Mouse (Mus musculus) intestine, embryonic 16.5 days (tissue): ENCODE measurements around the gene Fam53b. TPM values are rescaled to one million over a fixed set of nuclear protein-coding genes. Genes with fewer than 3 reads are reported as not detected.
A peak's percentile ranks its signal among the peaks of the same experiment; 100 is the strongest.

Experiments
- ATAC-seq: fragments of 200-750 bp; cut with Nextera tagmentation; 2 replicates; pipeline ENCODE4 v1.8.0; 2017; ENCODE audit warnings: moderate TSS enrichment, moderate library complexity
- H3K27ac ChIP-seq: fragments of 300-500 bp; sonication (generic); 2 replicates; pipeline ENCODE4 v1.5.1; 2014; ENCODE audit warnings: mild to moderate bottlenecking, low read length
- H3K27me3 ChIP-seq: fragments of 300-500 bp; sonication (generic); replicated peaks from 2 replicates; pipeline ENCODE4 v1.6.1; 2014; ENCODE audit warnings: low read length, control low read depth, mixed read lengths; ENCODE audit not compliant: control insufficient read depth, insufficient read depth
- H3K36me3 ChIP-seq: fragments of 300-500 bp; sonication (generic); 2 replicates; pipeline ENCODE4 v1.6.1; 2014; ENCODE audit warnings: low read length, control low read depth; ENCODE audit not compliant: control insufficient read depth, insufficient read depth
- H3K4me1 ChIP-seq: fragments of 300-500 bp; sonication (generic); 2 replicates; pipeline ENCODE4 v1.6.1; 2014; ENCODE audit warnings: low read length, control low read depth, mixed read lengths; ENCODE audit not compliant: control insufficient read depth, insufficient read depth
- H3K4me2 ChIP-seq: fragments of 300-500 bp; sonication (generic); 2 replicates; pipeline ENCODE4 v1.6.1; 2014; ENCODE audit warnings: low read depth, low read length, control low read depth
- H3K4me3 ChIP-seq: fragments of 300-500 bp; sonication (generic); 2 replicates; pipeline ENCODE4 v1.5.1; 2014; ENCODE audit warnings: mild to moderate bottlenecking, low read length
- H3K9ac ChIP-seq: fragments of 300-500 bp; sonication (generic); 2 replicates; pipeline ENCODE4 v1.6.1; 2014; ENCODE audit warnings: low read depth, low read length
- H3K9me3 ChIP-seq: fragments of 300-500 bp; sonication (generic); 2 replicates; pipeline ENCODE4 v1.6.1; 2016; ENCODE audit warnings: low read length, control low read depth; ENCODE audit not compliant: control insufficient read depth
- WGBS: fragments of 180-500 bp; shearing (Covaris S2); extraction: QIAGEN DNeasy Blood & Tissue Kit; methylation state at CpG from one replicate; pipeline ENCODE4 v1.1.7; 2014; 5-methylcytosine and 5-hydroxymethylcytosine counted together
- polyA plus RNA-seq: library from polyadenylated mRNA; unstranded; fragments of >200 nt; fragmentation: Nextera tagmentation; extraction: Ambion mirVana; gene quantifications from 2 replicates; pipeline ENCODE4 v1.2.1, GENCODE M21; 2015

Fam53b gene
- polyA plus RNA-seq, 1 experiment from 2014 or later = 22.2 TPM

DNA sequence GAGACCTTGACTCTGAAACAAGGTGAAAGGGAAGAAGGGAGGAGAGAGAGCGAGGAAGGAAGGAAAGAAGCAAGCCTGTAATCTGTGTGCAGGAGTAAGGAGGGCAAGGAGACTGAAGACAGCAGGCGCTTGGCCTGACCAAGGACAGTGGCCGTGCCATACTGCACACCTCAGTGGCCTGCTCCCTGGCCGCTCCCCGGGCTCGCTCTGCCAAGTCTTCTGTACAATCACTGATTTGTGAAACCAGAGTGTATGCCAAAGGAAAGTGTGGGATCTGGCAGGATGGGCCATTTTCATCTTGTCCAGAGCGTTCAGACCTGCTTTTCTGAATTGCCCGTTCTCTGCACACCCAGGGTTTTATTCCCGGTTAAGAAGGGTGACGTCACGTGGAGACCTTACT is 132.4 kb downstream of the Fam53b start:
- no peak for ATAC-seq
- no peak overlapping the region for H3K9ac ChIP-seq
- no peak overlapping the region for H3K4me3 ChIP-seq
- no peaks in the 10 kb centered on the region for H3K36me3 ChIP-seq
- no peaks in the 10 kb centered on the region for H3K9me3 ChIP-seq
- no peaks in the 10 kb centered on the region for H3K27me3 ChIP-seq
- H3K4me2 ChIP-seq = no peak overlapping the region
- 86% methylated on average over 11 of the region's 11 CpGs for WGBS
- H3K27ac ChIP-seq = no peak overlapping the region
- no peaks in the 10 kb centered on the region for H3K4me1 ChIP-seq

DNA sequence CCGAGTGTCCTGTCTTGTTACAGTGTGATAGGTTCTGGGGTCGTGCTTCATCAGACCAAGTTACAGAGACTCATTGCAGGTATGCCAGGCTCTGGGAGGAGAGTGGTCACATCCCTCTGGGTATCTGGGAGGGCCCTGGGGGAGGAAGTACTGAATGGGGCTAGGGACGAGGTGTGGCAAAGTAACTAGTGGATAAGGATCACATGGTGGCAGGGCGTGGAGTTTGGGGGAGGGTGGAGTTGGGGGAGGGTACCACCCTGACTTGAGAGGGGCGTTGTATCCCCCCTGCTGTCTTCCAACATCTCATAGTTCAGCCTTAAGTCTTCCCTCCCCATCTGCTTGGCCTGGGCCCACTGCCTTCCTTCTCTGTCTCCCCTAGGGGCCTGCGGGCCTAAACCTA is 134.1 kb downstream of the Fam53b start:
- no peak overlapping the region for H3K4me3 ChIP-seq
- no peak for ATAC-seq
- H3K9ac ChIP-seq = no peak overlapping the region

DNA sequence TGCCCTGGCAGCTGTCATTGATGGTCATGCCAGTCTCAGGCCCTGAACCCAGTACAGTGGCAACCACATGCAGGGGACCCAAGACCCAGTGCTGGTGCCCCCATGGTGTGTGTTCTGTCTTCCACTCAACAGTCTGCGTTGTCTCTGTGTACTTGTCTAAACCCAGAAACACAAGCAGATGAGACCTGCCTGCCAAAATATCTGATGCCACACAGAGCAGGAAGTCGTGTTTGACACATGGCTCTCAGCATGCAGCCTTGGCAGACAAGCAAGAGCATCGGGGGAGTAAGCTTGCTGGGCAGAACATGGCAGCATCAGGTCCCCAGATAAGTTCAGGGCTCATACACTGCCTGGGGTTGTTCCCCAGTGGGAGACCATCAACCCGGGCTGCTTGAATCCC is 134.6 kb downstream of the Fam53b start:
- 70% methylated on average over 4 of the region's 4 CpGs for WGBS
- H3K36me3 ChIP-seq = no peaks in the 10 kb centered on the region
- H3K4me2 ChIP-seq = no peak overlapping the region
- no peak for ATAC-seq
- H3K4me1 ChIP-seq = peaks cover 4% of the 10 kb centered on the region; the same call in 1 of the 2 replicates
- H3K27me3 ChIP-seq = no peaks in the 10 kb centered on the region
- H3K27ac ChIP-seq = no peak overlapping the region
- no peak overlapping the region for H3K4me3 ChIP-seq
- no peaks in the 10 kb centered on the region for H3K9me3 ChIP-seq
- no peak overlapping the region for H3K9ac ChIP-seq

More for the DNA sequence above, 134.1 kb downstream of the Fam53b start:
- 64% methylated on average over 6 of the region's 6 CpGs for WGBS
- no peak overlapping the region for H3K4me2 ChIP-seq
- no peak overlapping the region for H3K27ac ChIP-seq
- H3K9me3 ChIP-seq = no peaks in the 10 kb centered on the region
- H3K36me3 ChIP-seq = no peaks in the 10 kb centered on the region
- H3K27me3 ChIP-seq = no peaks in the 10 kb centered on the region
- no peaks in the 10 kb centered on the region for H3K4me1 ChIP-seq

DNA sequence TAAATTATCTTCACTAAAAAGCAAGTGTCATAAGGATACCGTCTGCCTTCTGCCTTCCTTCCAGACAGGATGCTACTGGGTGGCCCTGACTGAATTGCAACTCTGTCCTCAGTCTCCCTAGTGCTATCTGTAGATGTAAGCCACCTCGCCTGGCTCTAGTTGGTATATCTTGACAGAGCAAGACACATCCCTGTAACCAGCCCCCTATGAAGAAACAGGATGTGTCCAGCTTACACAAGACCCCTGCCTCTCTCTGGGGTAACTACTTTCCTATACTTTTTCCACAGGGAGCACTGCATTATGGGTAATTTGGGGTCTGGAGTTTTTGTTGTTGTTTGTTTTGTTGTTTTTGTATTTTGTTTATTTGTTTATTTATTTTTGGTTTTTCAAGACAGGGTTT is 137.8 kb downstream of the Fam53b start:
- Histone ChIP-seq H3K4me2 (no peak overlapping the region), H3K9ac (no peak overlapping the region), H3K27me3 (no peaks in the 10 kb centered on the region), H3K36me3 (no peaks in the 10 kb centered on the region), H3K27ac (no peak overlapping the region), H3K4me3 (no peak overlapping the region), H3K4me1 (peaks cover 15% of the 10 kb centered on the region), H3K9me3 (no peaks in the 10 kb centered on the region)
- 76% methylated on average over 2 of the region's 2 CpGs for WGBS
- ATAC-seq = no peak

DNA sequence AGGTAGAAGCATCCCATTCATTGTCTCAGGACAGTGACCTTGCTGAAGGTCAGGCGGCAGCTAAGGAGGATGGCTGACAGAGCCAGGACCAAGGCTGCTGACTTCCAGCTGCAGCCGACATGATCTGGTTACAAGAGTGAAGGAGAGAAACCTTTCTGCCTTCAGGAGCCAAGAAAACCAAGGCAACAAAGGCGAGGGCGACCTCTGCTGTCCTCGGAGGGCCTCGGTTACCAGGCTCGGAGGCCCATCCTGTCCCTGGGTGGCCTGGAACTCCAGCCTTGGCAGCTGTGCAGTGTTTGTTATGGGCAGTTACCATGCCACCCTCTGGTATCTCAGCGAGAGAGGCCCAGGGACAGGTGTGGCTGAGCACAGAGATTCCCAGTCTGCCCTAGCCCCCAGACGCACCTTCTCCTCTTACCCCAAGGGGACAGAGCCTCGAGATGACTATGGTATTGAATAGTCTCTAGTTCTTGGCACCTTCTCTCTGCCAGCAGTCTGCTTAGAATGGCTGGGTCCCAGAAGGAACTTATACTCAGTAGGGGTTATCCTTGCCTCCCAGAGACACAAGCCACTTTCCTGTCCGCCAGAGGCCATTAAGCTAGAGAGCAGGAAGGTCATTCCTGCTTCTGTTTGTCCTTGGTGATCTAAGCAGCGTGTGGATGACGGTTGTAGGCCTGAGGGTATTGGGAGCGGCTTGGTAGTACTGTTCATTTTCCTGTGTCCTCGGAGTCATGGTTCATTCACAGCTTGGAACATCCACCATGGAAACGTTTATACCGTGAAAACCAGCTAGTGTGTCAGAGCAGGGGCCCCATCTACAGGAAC is 139.5 kb downstream of the Fam53b start:
- H3K9ac ChIP-seq = no peak overlapping the region
- peak; percentile 82 for ATAC-seq
- H3K9me3 ChIP-seq = no peaks in the 10 kb centered on the region
- H3K27me3 ChIP-seq = no peaks in the 10 kb centered on the region
- H3K27ac ChIP-seq = peak overlapping the region; percentile 46; the same call in 1 of the 2 replicates
- WGBS = 50% methylated on average over 17 of the region's 17 CpGs
- H3K4me3 ChIP-seq = no peak overlapping the region
- no peaks in the 10 kb centered on the region for H3K36me3 ChIP-seq
- no peak overlapping the region for H3K4me2 ChIP-seq
- peaks cover 19% of the 10 kb centered on the region for H3K4me1 ChIP-seq

DNA sequence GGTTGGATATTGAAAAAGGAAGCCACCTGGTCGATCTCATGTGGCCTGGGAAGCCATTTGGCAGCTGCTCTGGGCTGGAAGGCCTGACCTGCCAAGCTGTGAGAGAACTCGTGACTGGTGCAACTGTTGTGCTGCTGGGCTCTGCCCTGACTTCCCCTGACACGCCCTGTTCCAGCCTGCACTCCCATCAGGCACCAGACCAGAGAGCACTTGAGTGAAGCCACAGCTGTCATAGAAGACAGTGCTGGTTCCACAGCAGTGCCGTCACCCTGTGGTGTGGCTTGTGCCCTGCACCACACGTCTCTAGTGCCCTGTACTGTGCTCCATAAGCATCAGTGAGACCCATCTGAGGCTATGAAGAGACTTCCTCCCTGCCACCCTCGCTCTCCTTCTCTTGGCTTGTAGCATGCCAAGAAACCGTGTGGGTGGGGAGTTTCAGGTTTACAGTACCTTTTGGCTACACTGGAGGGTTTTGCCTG is 141.2 kb downstream of the Fam53b start:
- peak; percentile 70 for ATAC-seq
- H3K27me3 ChIP-seq = no peaks in the 10 kb centered on the region
- no peak overlapping the region for H3K4me3 ChIP-seq
- 63% methylated on average over 7 of the region's 7 CpGs for WGBS
- H3K27ac ChIP-seq = peak overlapping the region; percentile 43
- peaks cover 19% of the 10 kb centered on the region for H3K4me1 ChIP-seq
- no peaks in the 10 kb centered on the region for H3K36me3 ChIP-seq
- no peaks in the 10 kb centered on the region for H3K9me3 ChIP-seq
- H3K9ac ChIP-seq = no peak overlapping the region
- no peak overlapping the region for H3K4me2 ChIP-seq

DNA sequence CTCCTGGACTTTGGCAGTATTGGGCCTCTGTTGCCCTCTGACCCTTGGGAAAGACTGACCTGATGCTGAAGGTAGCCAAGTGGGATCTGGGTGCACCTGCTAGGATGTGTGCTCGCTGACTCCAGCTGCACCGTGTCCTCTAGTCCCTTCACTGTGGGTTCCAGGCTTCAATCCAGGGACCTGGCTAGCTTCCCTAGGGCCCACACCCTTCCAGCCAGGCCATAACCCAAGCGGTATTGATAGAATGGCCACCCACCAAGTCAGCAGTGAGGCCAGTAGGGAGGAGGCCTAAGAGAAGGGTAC is 142.9 kb downstream of the Fam53b start:
- H3K4me2 ChIP-seq = no peak overlapping the region
- H3K4me1 ChIP-seq = peaks cover 19% of the 10 kb centered on the region
- no peak for ATAC-seq
- no peaks in the 10 kb centered on the region for H3K9me3 ChIP-seq
- no peak overlapping the region for H3K9ac ChIP-seq
- H3K27me3 ChIP-seq = no peaks in the 10 kb centered on the region
- 88% methylated on average over 3 of the region's 3 CpGs for WGBS
- no peak overlapping the region for H3K4me3 ChIP-seq
- H3K27ac ChIP-seq = no peak overlapping the region
- H3K36me3 ChIP-seq = no peaks in the 10 kb centered on the region

DNA sequence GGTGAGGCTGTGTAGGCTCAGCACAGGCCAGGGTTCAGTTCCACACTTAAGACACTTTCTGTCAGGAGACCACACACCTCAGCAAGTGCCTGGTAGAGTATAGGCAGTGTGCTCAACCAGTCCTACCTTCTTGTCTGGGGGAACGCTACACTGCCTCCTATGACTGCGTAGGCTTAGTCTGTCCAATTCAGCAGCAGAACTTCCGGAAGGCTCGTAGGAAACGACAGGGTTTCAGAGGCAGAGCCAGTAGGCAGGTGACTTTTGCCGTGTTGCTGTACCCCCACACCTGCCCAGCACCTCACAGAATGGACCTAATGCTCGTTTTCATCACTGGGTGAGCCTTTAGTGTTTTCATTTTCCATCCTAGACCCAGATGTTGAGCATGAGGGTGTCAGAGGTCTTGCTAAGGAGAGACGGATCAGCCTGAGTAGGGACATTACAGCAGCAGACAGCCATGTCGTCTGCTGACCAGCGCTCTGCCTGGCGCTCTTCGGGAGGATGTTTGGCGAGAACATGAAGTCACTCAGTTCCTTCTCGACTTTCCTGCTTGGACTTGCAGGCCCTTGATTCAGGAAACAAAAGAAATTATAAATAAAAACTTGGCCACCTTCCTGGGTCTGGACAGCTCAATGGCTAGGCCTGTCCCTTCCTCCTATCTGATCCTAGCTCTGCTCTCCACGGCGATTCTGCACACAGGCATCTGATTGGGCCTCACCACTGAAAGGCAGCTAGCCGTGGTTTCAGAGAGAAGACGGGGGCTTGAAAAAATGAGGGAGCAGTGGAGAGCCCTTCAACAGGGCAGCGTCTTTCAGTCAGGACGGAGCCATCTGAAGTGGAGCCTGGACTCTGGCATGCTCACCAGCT is 143.5 kb downstream of the Fam53b start:
- H3K27me3 ChIP-seq = no peaks in the 10 kb centered on the region
- no peak overlapping the region for H3K4me3 ChIP-seq
- ATAC-seq = no peak
- WGBS = 80% methylated on average over 20 of the region's 20 CpGs
- H3K27ac ChIP-seq = no peak overlapping the region
- no peak overlapping the region for H3K4me2 ChIP-seq
- H3K4me1 ChIP-seq = peaks cover 19% of the 10 kb centered on the region
- H3K9me3 ChIP-seq = no peaks in the 10 kb centered on the region
- no peak overlapping the region for H3K9ac ChIP-seq
- no peaks in the 10 kb centered on the region for H3K36me3 ChIP-seq

DNA sequence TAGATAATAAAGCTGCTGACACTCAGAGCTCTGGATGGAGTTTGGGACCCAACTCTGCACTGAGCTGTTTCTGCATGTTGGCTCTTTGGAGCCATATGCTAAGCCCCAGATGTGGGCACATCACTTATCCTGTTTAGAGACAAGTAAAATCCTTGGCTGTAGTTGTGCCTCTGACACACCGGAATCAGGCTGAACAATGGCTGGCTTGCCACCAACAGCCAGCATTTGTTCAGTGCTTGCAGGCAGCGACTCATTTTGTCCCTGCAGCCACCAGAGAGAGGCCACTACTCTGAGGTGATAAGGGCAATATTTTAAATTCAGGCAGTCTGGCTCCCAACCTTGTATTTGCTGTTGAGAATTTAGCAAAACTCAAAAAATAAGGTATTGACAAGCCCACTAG is 145.1 kb downstream of the Fam53b start:
- no peak overlapping the region for H3K9ac ChIP-seq
- H3K9me3 ChIP-seq = no peaks in the 10 kb centered on the region
- no peaks in the 10 kb centered on the region for H3K27me3 ChIP-seq
- ATAC-seq = no peak
- H3K4me2 ChIP-seq = no peak overlapping the region
- H3K36me3 ChIP-seq = no peaks in the 10 kb centered on the region
- WGBS = 69% methylated on average over 2 of the region's 2 CpGs
- peaks cover 11% of the 10 kb centered on the region for H3K4me1 ChIP-seq
- no peak overlapping the region for H3K4me3 ChIP-seq
- H3K27ac ChIP-seq = no peak overlapping the region
